Mouse (Mus musculus): ENCODE measurements around the gene Hs6st1. TPM values are rescaled to one million over a fixed set of nuclear protein-coding genes. Genes with fewer than 3 reads are reported as not detected.

The Hs6st1 gene
- polyA plus RNA-seq, 1 experiment from 2014 or later, result 18.9 TPM

GRCm38 (mm10) chr1:36112665-36113064 is 44.5 kb downstream of the Hs6st1 start:
- Histone ChIP-seq H3K36me3 (replicated peaks; ENCODE audit: control insufficient read depth, insufficient read depth) (no peaks in the 10 kb centered on the region), H3K4me1 (replicated peaks; ENCODE audit: control insufficient read depth, insufficient read depth, low read length) (no peaks in the 10 kb centered on the region), H3K27ac (no peak overlapping the region), H3K9ac (no peak overlapping the region), H3K4me3 (replicated peaks; ENCODE audit: low read length) (no peak overlapping the region), H3K4me2 (replicated peaks) (no peak overlapping the region), H3K9me3 (ENCODE audit: control insufficient read depth, low read length) (no peaks in the 10 kb centered on the region), H3K27me3 (ENCODE audit: control insufficient read depth, insufficient read depth, low read length) (no peaks in the 10 kb centered on the region)
- DNase-seq (ENCODE audit: low spot score) (no peak), ATAC-seq (ENCODE audit: low FRiP score) (no peak)
- WGBS, result 91% methylated on average over 3 of the region's 3 CpGs

- no peaks in the 10 kb centered on the region for H3K36me3 ChIP-seq (replicated peaks; ENCODE audit: control insufficient read depth, insufficient read depth)
- ATAC-seq (ENCODE audit: low FRiP score) (no peak), DNase-seq (ENCODE audit: low spot score) (no peak)
- no peaks in the 10 kb centered on the region for H3K27me3 ChIP-seq (ENCODE audit: control insufficient read depth, insufficient read depth, low read length)
- no peak overlapping the region for H3K27ac ChIP-seq
- no peak overlapping the region for H3K4me2 ChIP-seq (replicated peaks)
- H3K4me3 ChIP-seq (replicated peaks; ENCODE audit: low read length), result no peak overlapping the region
- H3K4me1 ChIP-seq (replicated peaks; ENCODE audit: control insufficient read depth, insufficient read depth, low read length), result no peaks in the 10 kb centered on the region
- no peaks in the 10 kb centered on the region for H3K9me3 ChIP-seq (ENCODE audit: control insufficient read depth, low read length)
- no peak overlapping the region for H3K9ac ChIP-seq
- WGBS, result 89% methylated on average over 8 of the region's 8 CpGs
Measured at GRCm38 (mm10) chr1:36113670-36114069, 45.5 kb downstream of the Hs6st1 start.

GRCm38 (mm10) chr1:36114844-36115243 is 46.6 kb downstream of the Hs6st1 start:
- DNase-seq (ENCODE audit: low spot score), result no peak
- H3K4me3 ChIP-seq (replicated peaks; ENCODE audit: low read length), result no peak overlapping the region
- 85% methylated on average over 3 of the region's 3 CpGs for WGBS
- H3K9ac ChIP-seq, result no peak overlapping the region
- no peak overlapping the region for H3K4me2 ChIP-seq (replicated peaks)
- no peak overlapping the region for H3K27ac ChIP-seq
- H3K36me3 ChIP-seq (replicated peaks; ENCODE audit: control insufficient read depth, insufficient read depth), result no peaks in the 10 kb centered on the region
- no peaks in the 10 kb centered on the region for H3K27me3 ChIP-seq (ENCODE audit: control insufficient read depth, insufficient read depth, low read length)
- H3K9me3 ChIP-seq (ENCODE audit: control insufficient read depth, low read length), result no peaks in the 10 kb centered on the region
- no peak for ATAC-seq (ENCODE audit: low FRiP score)
- no peaks in the 10 kb centered on the region for H3K4me1 ChIP-seq (replicated peaks; ENCODE audit: control insufficient read depth, insufficient read depth, low read length)

GRCm38 (mm10) chr1:36116488-36116887 is 48.3 kb downstream of the Hs6st1 start:
- DNase-seq (ENCODE audit: low spot score) (no peak), ATAC-seq (ENCODE audit: low FRiP score) (no peak)
- no peaks in the 10 kb centered on the region for H3K27me3 ChIP-seq (ENCODE audit: control insufficient read depth, insufficient read depth, low read length)
- H3K4me2 ChIP-seq (replicated peaks), result no peak overlapping the region
- H3K4me3 ChIP-seq (replicated peaks; ENCODE audit: low read length), result no peak overlapping the region
- H3K9ac ChIP-seq, result no peak overlapping the region
- WGBS, result 81% methylated on average over 5 of the region's 5 CpGs
- H3K9me3 ChIP-seq (ENCODE audit: control insufficient read depth, low read length), result no peaks in the 10 kb centered on the region
- H3K4me1 ChIP-seq (replicated peaks; ENCODE audit: control insufficient read depth, insufficient read depth, low read length), result no peaks in the 10 kb centered on the region
- no peaks in the 10 kb centered on the region for H3K36me3 ChIP-seq (replicated peaks; ENCODE audit: control insufficient read depth, insufficient read depth)
- H3K27ac ChIP-seq, result no peak overlapping the region

GRCm38 (mm10) chr1:36118061-36118685 is 50.0 kb downstream of the Hs6st1 start:
- Histone ChIP-seq H3K4me3 (replicated peaks; ENCODE audit: low read length) (no peak overlapping the region), H3K4me1 (replicated peaks; ENCODE audit: control insufficient read depth, insufficient read depth, low read length) (no peaks in the 10 kb centered on the region), H3K4me2 (replicated peaks) (no peak overlapping the region), H3K9ac (no peak overlapping the region), H3K27ac (no peak overlapping the region), H3K36me3 (replicated peaks; ENCODE audit: control insufficient read depth, insufficient read depth) (no peaks in the 10 kb centered on the region), H3K9me3 (ENCODE audit: control insufficient read depth, low read length) (no peaks in the 10 kb centered on the region), H3K27me3 (ENCODE audit: control insufficient read depth, insufficient read depth, low read length) (no peaks in the 10 kb centered on the region)
- WGBS, result 78% methylated on average over 9 of the region's 9 CpGs
- no peak for ATAC-seq (ENCODE audit: low FRiP score)
- DNase-seq (ENCODE audit: low spot score), result no peak

GRCm38 (mm10) chr1:36118958-36119357 is 50.8 kb downstream of the Hs6st1 start:
- Histone ChIP-seq H3K27me3 (ENCODE audit: control insufficient read depth, insufficient read depth, low read length) (no peaks in the 10 kb centered on the region), H3K36me3 (replicated peaks; ENCODE audit: control insufficient read depth, insufficient read depth) (no peaks in the 10 kb centered on the region), H3K4me1 (replicated peaks; ENCODE audit: control insufficient read depth, insufficient read depth, low read length) (no peaks in the 10 kb centered on the region), H3K27ac (no peak overlapping the region), H3K4me3 (replicated peaks; ENCODE audit: low read length) (no peak overlapping the region), H3K9ac (no peak overlapping the region), H3K4me2 (replicated peaks) (no peak overlapping the region), H3K9me3 (ENCODE audit: control insufficient read depth, low read length) (no peaks in the 10 kb centered on the region)
- DNase-seq (ENCODE audit: low spot score), result no peak
- ATAC-seq (ENCODE audit: low FRiP score), result no peak
- 90% methylated on average over 3 of the region's 3 CpGs for WGBS

GRCm38 (mm10) chr1:36119426-36119825 is 51.2 kb downstream of the Hs6st1 start:
- 90% methylated on average over 4 of the region's 4 CpGs for WGBS
- Histone ChIP-seq H3K27ac (no peak overlapping the region), H3K9me3 (ENCODE audit: control insufficient read depth, low read length) (no peaks in the 10 kb centered on the region), H3K4me2 (replicated peaks) (no peak overlapping the region), H3K4me3 (replicated peaks; ENCODE audit: low read length) (no peak overlapping the region), H3K27me3 (ENCODE audit: control insufficient read depth, insufficient read depth, low read length) (no peaks in the 10 kb centered on the region), H3K36me3 (replicated peaks; ENCODE audit: control insufficient read depth, insufficient read depth) (no peaks in the 10 kb centered on the region), H3K4me1 (replicated peaks; ENCODE audit: control insufficient read depth, insufficient read depth, low read length) (no peaks in the 10 kb centered on the region), H3K9ac (no peak overlapping the region)
- no peak for ATAC-seq (ENCODE audit: low FRiP score)
- DNase-seq (ENCODE audit: low spot score), result no peak

GRCm38 (mm10) chr1:36121172-36121571 is 53.0 kb downstream of the Hs6st1 start:
- DNase-seq (ENCODE audit: low spot score) (no peak), ATAC-seq (ENCODE audit: low FRiP score) (no peak)
- WGBS, result 82% methylated on average over 8 of the region's 8 CpGs
- no peak overlapping the region for H3K4me3 ChIP-seq (replicated peaks; ENCODE audit: low read length)
- no peak overlapping the region for H3K27ac ChIP-seq
- H3K9me3 ChIP-seq (ENCODE audit: control insufficient read depth, low read length), result no peaks in the 10 kb centered on the region
- no peaks in the 10 kb centered on the region for H3K36me3 ChIP-seq (replicated peaks; ENCODE audit: control insufficient read depth, insufficient read depth)
- no peaks in the 10 kb centered on the region for H3K27me3 ChIP-seq (ENCODE audit: control insufficient read depth, insufficient read depth, low read length)
- no peak overlapping the region for H3K9ac ChIP-seq
- H3K4me2 ChIP-seq (replicated peaks), result no peak overlapping the region
- no peaks in the 10 kb centered on the region for H3K4me1 ChIP-seq (replicated peaks; ENCODE audit: control insufficient read depth, insufficient read depth, low read length)

- H3K27ac ChIP-seq, result no peak overlapping the region
- no peaks in the 10 kb centered on the region for H3K27me3 ChIP-seq (ENCODE audit: control insufficient read depth, insufficient read depth, low read length)
- no peak overlapping the region for H3K4me3 ChIP-seq (replicated peaks; ENCODE audit: low read length)
- 47% methylated on average over 7 of the region's 7 CpGs for WGBS
- H3K36me3 ChIP-seq (replicated peaks; ENCODE audit: control insufficient read depth, insufficient read depth), result no peaks in the 10 kb centered on the region
- H3K9me3 ChIP-seq (ENCODE audit: control insufficient read depth, low read length), result no peaks in the 10 kb centered on the region
- no peaks in the 10 kb centered on the region for H3K4me1 ChIP-seq (replicated peaks; ENCODE audit: control insufficient read depth, insufficient read depth, low read length)
- DNase-seq (ENCODE audit: low spot score), result no peak
- no peak for ATAC-seq (ENCODE audit: low FRiP score)
- H3K4me2 ChIP-seq (replicated peaks), result no peak overlapping the region
- no peak overlapping the region for H3K9ac ChIP-seq
Measured at GRCm38 (mm10) chr1:36125076-36125475, 56.9 kb downstream of the Hs6st1 start.

GRCm38 (mm10) chr1:36129126-36129525 is 60.9 kb downstream of the Hs6st1 start:
- Histone ChIP-seq H3K27ac (no peak overlapping the region), H3K4me3 (replicated peaks; ENCODE audit: low read length) (no peak overlapping the region), H3K36me3 (replicated peaks; ENCODE audit: control insufficient read depth, insufficient read depth) (no peaks in the 10 kb centered on the region), H3K4me1 (replicated peaks; ENCODE audit: control insufficient read depth, insufficient read depth, low read length) (no peaks in the 10 kb centered on the region), H3K27me3 (ENCODE audit: control insufficient read depth, insufficient read depth, low read length) (no peaks in the 10 kb centered on the region), H3K4me2 (replicated peaks) (no peak overlapping the region), H3K9ac (no peak overlapping the region), H3K9me3 (ENCODE audit: control insufficient read depth, low read length) (no peaks in the 10 kb centered on the region)
- DNase-seq (ENCODE audit: low spot score), result no peak
- WGBS, result 68% methylated on average over 4 of the region's 4 CpGs
- no peak for ATAC-seq (ENCODE audit: low FRiP score)
